Mouse (Mus musculus) neural tube, embryonic 11.5 days (tissue): Measurements from ENCODE around the gene Il1f9. TPM values are rescaled to one million over a fixed set of nuclear protein-coding genes. Genes with fewer than 3 reads are reported as not detected.
"Not testable (repeated sequence)": the region's sequence is repeated elsewhere in the genome, so short reads cannot be mapped to it uniquely, and the experiment has no call there.

ENCODE experiments used
- ATAC-seq: fragments of 200-750 bp; cut with Nextera tagmentation; 2 replicates; pipeline ENCODE4 v1.8.0; 2017; ENCODE audit warnings: moderate number of reproducible peaks, mild to moderate bottlenecking, moderate TSS enrichment, moderate library complexity; ENCODE audit not compliant: insufficient read depth, low FRiP score, low TSS enrichment
- DNase-seq: peaks from one replicate; pipeline ENCODE4 v3.0.0-alpha.2; 2015; ENCODE audit warnings: low spot score
- H3K27ac ChIP-seq: fragments of 300-500 bp; sonication (generic); 2 replicates; pipeline ENCODE4 v1.5.1; 2014; ENCODE audit warnings: low read depth, mild to moderate bottlenecking, low read length
- H3K27me3 ChIP-seq: fragments of 300-500 bp; sonication (generic); 2 replicates; pipeline ENCODE4 v1.6.1; 2014; ENCODE audit warnings: mild to moderate bottlenecking, low read length, mixed read lengths; ENCODE audit not compliant: control insufficient read depth, insufficient read depth
- H3K36me3 ChIP-seq: fragments of 300-500 bp; sonication (generic); 2 replicates; pipeline ENCODE4 v1.6.1; 2014; ENCODE audit warnings: mild to moderate bottlenecking, low read length, moderate library complexity, mixed read lengths; ENCODE audit not compliant: control insufficient read depth, insufficient read depth
- H3K4me1 ChIP-seq: fragments of 300-500 bp; sonication (generic); 2 replicates; pipeline ENCODE4 v1.6.1; 2014; ENCODE audit warnings: low read length, mixed read lengths; ENCODE audit not compliant: control insufficient read depth, insufficient read depth
- H3K4me2 ChIP-seq: fragments of 300-500 bp; sonication (generic); 2 replicates; pipeline ENCODE4 v1.6.1; 2014; ENCODE audit warnings: low read depth, mild to moderate bottlenecking, moderate library complexity
- H3K4me3 ChIP-seq: fragments of 300-500 bp; sonication (generic); 2 replicates; pipeline ENCODE4 v1.5.1; 2014; ENCODE audit warnings: low read depth, low read length
- H3K9ac ChIP-seq: fragments of 300-500 bp; sonication (generic); 2 replicates; pipeline ENCODE4 v1.6.1; 2014; ENCODE audit warnings: mild to moderate bottlenecking, low read length
- H3K9me3 ChIP-seq: fragments of 300-500 bp; sonication (generic); 2 replicates; pipeline ENCODE4 v1.6.1; 2016; ENCODE audit warnings: low read length; ENCODE audit not compliant: control insufficient read depth
- WGBS: fragments of 180-500 bp; shearing (Covaris S2); extraction: QIAGEN DNeasy Blood & Tissue Kit; methylation state at CpG from one replicate; pipeline ENCODE4 v1.1.7; 2014; 5-methylcytosine and 5-hydroxymethylcytosine counted together
- polyA plus RNA-seq: library from polyadenylated mRNA; unstranded; fragments of >200 nt; fragmentation: Nextera tagmentation; extraction: Ambion mirVana; gene quantifications from 2 replicates; pipeline ENCODE4 v1.2.1, GENCODE M21; 2014

The Il1f9 gene
- not detected in 2 replicates for polyA plus RNA-seq

DNA sequence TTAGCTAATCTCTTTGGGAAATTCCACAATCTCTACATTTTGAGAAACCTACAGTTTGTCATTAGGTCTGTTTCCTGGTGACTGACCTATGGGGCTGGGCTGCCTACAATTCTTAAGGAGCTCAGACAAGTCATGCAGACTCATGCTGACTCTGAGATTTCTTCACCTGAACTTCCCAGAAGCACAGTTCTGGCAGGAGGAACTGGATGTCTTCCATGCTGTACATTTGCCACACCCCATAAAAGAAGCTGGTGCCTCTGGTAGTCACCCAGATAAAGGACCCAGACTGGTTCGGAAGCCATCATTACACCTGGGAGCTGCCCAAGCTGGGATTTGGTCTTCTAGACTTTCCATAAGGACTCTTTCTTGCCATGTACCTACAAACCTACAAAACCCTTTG, at the start of gene Il1f9:
Gene Il1f9, plus strand, starts transcription at position 301 of the 400 bp plus-strand sequence.
- Histone ChIP-seq H3K27ac (no peak within 1 kb of the TSS), H3K36me3 (no peaks in the 10 kb centered on the region), H3K9me3 (no peaks in the 10 kb centered on the region), H3K4me1 (no peaks in the 10 kb centered on the region), H3K4me3 (no peak within 1 kb of the TSS), H3K4me2 (no peak within 1 kb of the TSS), H3K9ac (no peak within 1 kb of the TSS), H3K27me3 (no peaks in the 10 kb centered on the region)
- no peak for DNase-seq
- 100% methylated on average over 1 of the region's 1 CpGs for WGBS
- ATAC-seq, result no peak

DNA sequence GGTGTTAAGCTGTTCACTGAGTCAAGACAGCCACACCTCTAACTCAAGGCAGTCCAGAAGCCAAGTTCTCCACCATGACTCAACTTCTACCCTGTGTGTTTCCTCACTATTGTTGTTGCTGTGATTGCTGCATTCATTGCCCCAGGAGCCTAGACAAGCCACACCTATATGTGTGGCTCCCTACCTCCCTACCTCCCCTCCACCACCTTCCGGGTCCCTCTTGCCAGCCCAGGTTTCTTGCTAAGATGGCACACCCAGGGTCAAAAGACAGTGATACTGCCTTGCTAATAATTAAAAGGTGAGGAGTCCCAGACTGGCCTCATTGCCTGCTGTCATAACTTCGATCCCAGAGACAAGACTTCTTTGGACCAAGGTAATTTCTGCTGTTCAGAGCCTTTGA, 33.4 kb upstream of the Il1f9 start, which contains the start of gene Il1f8:
Gene Il1f8, plus strand, starts transcription at position 301 of the 400 bp plus-strand sequence.
- no peak for ATAC-seq
- no peak within 1 kb of the TSS for H3K4me2 ChIP-seq
- H3K9ac ChIP-seq, result no peak within 1 kb of the TSS
- H3K27me3 ChIP-seq, result no peaks in the 10 kb centered on the region
- no peaks in the 10 kb centered on the region for H3K4me1 ChIP-seq
- DNase-seq, result no peak
- no peak within 1 kb of the TSS for H3K4me3 ChIP-seq
- H3K36me3 ChIP-seq, result no peaks in the 10 kb centered on the region
- 88% methylated on average over 2 of the region's 2 CpGs for WGBS
- H3K27ac ChIP-seq, result no peak within 1 kb of the TSS
- no peaks in the 10 kb centered on the region for H3K9me3 ChIP-seq

DNA sequence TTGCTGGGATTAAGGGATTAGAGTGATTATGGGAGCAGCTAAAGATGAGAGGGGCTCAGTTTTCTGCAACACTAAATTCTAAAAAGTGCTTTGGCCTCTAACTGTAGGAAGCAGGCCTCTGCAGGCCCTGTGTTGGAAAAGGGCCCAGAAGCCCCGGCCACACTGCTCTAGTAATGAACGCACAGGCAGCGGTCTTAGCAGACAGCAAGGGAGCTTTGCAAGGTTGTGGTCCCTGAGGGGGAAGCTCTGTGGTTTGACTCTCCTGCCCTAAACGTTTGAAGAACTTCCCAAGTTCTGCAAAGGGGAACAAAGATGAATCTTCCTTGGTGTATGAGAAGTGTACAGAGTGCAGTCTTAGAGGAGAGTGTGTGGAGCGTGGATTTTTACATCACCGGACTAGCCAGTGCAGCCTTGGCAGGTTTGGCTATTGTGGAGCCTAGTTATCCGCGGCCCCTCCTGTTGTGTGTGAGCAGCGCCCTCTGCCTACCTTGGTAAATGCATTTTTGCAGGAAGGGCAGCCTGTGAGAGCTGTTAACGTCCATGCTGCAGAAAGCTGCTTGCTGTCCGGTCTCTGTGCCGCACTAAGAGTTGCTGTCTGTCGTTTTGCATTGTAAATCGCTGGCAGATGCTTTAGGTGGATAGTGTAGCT, 4.5 kb upstream of the Il1f9 start:
- H3K27me3 ChIP-seq, H3K9me3 ChIP-seq, H3K36me3 ChIP-seq, H3K9ac ChIP-seq, H3K4me3 ChIP-seq, H3K4me1 ChIP-seq, H3K27ac ChIP-seq: not testable (repeated sequence)
- ATAC-seq, result peak; percentile 70
- DNase-seq, result peak; percentile 71
- H3K4me2 ChIP-seq, result peak overlapping the region; percentile 26; the same call in 1 of the 2 replicates
- 17% methylated on average over 14 of the region's 14 CpGs for WGBS

DNA sequence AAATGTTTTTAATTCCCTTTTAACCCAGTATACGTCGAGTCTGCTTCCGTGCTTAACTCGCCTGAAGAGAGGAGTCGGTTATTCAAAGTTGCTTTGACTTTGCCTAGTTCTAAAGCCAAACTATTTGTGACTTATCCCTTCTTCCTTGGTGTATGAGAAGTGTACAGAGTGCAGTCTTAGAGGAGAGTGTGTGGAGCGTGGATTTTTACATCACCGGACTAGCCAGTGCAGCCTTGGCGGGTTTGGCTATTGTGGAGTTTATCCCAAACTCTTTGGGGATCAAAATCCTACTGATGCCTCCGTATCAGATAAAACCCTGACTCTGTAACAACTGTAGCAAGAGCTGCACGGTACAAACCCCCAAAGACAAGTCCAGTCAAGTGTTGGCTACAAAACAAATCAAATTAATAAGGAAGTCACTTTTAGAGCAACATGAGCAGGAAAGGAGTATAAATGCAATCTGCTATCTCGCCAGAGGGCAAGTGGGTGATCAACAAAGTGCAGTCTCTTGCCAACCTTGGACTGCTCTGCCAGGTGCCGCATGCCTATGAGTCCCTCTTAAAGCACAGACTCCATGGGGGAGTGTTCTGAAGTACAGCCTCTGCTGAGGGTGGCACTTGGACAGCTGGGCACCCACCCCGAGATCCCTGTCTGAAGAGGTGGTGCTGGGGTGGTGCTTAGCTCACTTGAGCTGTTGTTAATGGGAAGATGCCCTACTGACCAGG, 3.7 kb upstream of the Il1f9 start:
- DNase-seq, H3K9me3 ChIP-seq, H3K4me3 ChIP-seq, H3K9ac ChIP-seq, ATAC-seq, H3K4me1 ChIP-seq, H3K27ac ChIP-seq, H3K27me3 ChIP-seq, H3K36me3 ChIP-seq: not testable (repeated sequence)
- H3K4me2 ChIP-seq, result peak overlapping the region; percentile 26; the same call in 1 of the 2 replicates
- WGBS, result 66% methylated on average over 13 of the region's 13 CpGs

DNA sequence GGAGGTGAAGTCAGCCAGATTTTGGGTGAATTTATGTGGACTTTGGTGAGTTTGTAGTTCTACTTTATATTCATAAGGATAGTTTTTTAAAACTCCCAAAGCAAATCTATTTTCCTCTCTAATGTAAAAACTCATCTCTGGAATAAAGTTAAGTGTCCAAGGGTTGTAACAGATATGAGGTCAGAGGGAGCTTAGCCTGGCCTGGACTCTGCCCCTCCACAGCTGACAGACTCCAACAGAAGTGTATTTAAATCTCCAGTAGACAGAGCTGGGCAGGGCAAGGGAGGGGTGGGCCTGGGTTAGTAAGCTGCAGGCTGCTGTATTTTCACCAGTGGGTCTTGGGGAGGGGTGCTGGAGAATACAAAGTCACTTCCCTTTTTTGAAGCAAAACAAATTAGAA, 2.2 kb upstream of the Il1f9 start:
- not testable (repeated sequence) for H3K9ac ChIP-seq, H3K27ac ChIP-seq, H3K4me3 ChIP-seq, H3K27me3 ChIP-seq, H3K4me2 ChIP-seq, ATAC-seq, H3K36me3 ChIP-seq, H3K9me3 ChIP-seq, DNase-seq, H3K4me1 ChIP-seq

DNA sequence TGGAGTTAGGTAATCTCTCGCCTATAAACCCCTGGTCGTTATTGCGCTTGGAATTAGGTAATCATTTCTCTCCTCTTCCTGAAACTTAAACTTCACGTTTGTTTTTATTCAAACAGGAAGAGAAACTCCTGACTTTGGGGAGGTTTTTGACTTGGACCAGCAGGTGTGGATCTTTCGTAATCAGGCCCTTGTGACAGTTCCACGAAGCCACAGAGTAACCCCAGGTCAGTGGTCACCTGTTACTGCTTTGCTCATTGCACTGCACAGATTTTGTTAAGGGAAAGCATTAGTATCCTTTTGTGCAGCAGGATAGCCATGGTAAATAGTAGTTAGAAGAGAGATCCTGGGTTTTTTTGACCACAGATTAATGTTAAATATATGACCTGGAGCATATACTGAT, 1.3 kb downstream of the Il1f9 start:
- ATAC-seq (no peak), DNase-seq (no peak)
- Histone ChIP-seq H3K4me1 (no peaks in the 10 kb centered on the region), H3K27ac (no peak overlapping the region), H3K27me3 (no peaks in the 10 kb centered on the region), H3K4me2 (no peak overlapping the region), H3K4me3 (no peak overlapping the region), H3K9me3 (no peaks in the 10 kb centered on the region), H3K9ac (no peak overlapping the region), H3K36me3 (no peaks in the 10 kb centered on the region)
- WGBS, result 85% methylated on average over 6 of the region's 6 CpGs

DNA sequence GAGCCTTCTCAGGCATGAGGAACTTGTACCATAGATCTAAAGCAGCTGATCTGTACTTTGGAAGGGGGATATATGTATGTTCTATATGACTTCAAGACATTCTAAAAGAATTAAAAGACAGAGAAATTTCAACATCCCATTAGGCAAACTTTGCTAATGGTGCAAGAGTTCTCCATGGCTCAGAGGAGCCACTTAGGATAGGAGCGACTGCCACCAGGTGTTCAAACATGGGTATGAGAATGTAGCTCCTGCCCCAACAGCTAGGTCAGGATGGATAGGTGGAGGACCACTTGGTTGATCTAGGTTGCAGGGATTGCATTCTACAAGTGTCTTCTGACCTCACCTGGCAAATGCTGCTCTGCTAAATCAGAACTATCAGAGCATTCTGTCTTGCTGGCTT, 1.9 kb downstream of the Il1f9 start:
- Histone ChIP-seq H3K9ac (no peak overlapping the region), H3K27me3 (no peaks in the 10 kb centered on the region), H3K4me1 (no peaks in the 10 kb centered on the region), H3K4me3 (no peak overlapping the region), H3K9me3 (no peaks in the 10 kb centered on the region), H3K4me2 (no peak overlapping the region), H3K27ac (no peak overlapping the region), H3K36me3 (no peaks in the 10 kb centered on the region)
- ATAC-seq (no peak), DNase-seq (no peak)
- WGBS, result 74% methylated on average over 1 of the region's 1 CpGs

DNA sequence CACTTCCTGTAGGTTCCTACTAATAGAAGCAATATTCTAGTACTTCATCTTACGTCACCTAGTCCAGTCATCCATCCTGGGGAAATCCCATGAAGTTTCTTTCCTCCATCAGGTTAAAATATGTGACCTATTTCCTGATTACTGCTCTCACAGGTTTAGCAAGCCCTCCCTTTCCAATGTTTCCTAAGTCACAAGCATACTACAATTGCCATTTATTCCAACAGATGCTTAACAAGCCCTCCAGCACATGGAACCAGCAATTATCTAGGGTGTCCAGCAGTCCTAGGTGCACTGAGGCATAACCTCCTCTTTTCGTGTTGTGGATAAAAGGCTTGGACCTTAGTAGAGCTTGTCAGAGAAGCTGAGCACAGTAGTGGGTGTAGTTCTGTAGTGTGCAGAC, 28.8 kb downstream of the Il1f9 start, which contains the start of gene Il1f6:
Gene Il1f6, plus strand, starts transcription at position 301 of the 400 bp plus-strand sequence.
- Histone ChIP-seq H3K36me3 (no peaks in the 10 kb centered on the region), H3K27ac (no peak within 1 kb of the TSS), H3K4me3 (no peak within 1 kb of the TSS), H3K4me1 (no peaks in the 10 kb centered on the region), H3K27me3 (no peaks in the 10 kb centered on the region), H3K4me2 (no peak within 1 kb of the TSS), H3K9me3 (no peaks in the 10 kb centered on the region), H3K9ac (no peak within 1 kb of the TSS)
- DNase-seq (no peak), ATAC-seq (no peak)
- 84% methylated on average over 2 of the region's 2 CpGs for WGBS

DNA sequence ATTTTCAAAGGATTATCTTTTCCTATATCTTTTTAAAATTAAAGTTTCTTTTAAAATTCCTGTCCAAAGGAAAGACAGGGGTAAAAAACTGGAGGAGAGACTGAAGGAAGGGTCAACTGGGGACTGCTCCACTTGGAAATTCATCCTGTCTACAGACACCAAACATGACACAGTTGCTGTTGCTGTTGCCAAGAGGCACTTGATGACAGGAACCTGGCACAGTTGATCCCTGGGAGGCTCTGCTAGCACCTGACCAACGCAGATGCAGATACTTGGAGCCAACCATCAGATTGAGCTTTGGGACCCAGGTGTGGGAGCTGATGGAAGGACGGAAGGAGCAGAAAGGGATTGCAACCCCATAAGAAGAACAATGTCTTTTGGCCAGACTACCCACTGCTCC, 40.9 kb downstream of the Il1f9 start:
- 95% methylated on average over 2 of the region's 2 CpGs for WGBS
- Histone ChIP-seq H3K4me2 (no peak overlapping the region), H3K9me3 (no peaks in the 10 kb centered on the region), H3K27ac (no peak overlapping the region), H3K27me3 (no peaks in the 10 kb centered on the region), H3K36me3 (no peaks in the 10 kb centered on the region), H3K9ac (no peak overlapping the region), H3K4me1 (no peaks in the 10 kb centered on the region), H3K4me3 (no peak overlapping the region)
- DNase-seq, result no peak
- ATAC-seq, result no peak
